Mouse (Mus musculus): ENCODE data around the gene Slc45a1.

Slc45a1 gene

GRCm38 (mm10) chr4:150656504-150656903 lies 4.5 kb upstream of the Slc45a1 start:
- DNase-seq = no peak

- peak; percentile 80 to 89 for DNase-seq
Measured at GRCm38 (mm10) chr4:150655989-150656388, 4.0 kb upstream of the Slc45a1 start.

- no peak for DNase-seq
Measured at GRCm38 (mm10) chr4:150653072-150653599, 1.2 kb upstream of the Slc45a1 start.

GRCm38 (mm10) chr4:150649327-150649726 lies 2.6 kb downstream of the Slc45a1 start:
- no peak for DNase-seq

- no peak for DNase-seq
Measured at GRCm38 (mm10) chr4:150644299-150644698, 7.7 kb downstream of the Slc45a1 start.

GRCm38 (mm10) chr4:150636635-150637034 lies 15.3 kb downstream of the Slc45a1 start:
- peak; percentile 59 to 66 for DNase-seq

- peak; percentile 82 to 88 for DNase-seq
Measured at GRCm38 (mm10) chr4:150635568-150635967, 16.4 kb downstream of the Slc45a1 start.

GRCm38 (mm10) chr4:150629266-150629665 lies 22.7 kb downstream of the Slc45a1 start:
- DNase-seq = no peak

GRCm38 (mm10) chr4:150625951-150626732 lies 25.8 kb downstream of the Slc45a1 start:
- DNase-seq = peak; percentile 63 to 78

GRCm38 (mm10) chr4:150625425-150625824 lies 26.5 kb downstream of the Slc45a1 start:
- peak; percentile 83 to 87 for DNase-seq

- DNase-seq = no peak
Measured at GRCm38 (mm10) chr4:150624933-150625332, 27.0 kb downstream of the Slc45a1 start.

- no peak for DNase-seq
Measured at GRCm38 (mm10) chr4:150624214-150624823, 27.7 kb downstream of the Slc45a1 start.

- DNase-seq = no peak
Measured at GRCm38 (mm10) chr4:150622641-150623040, 29.3 kb downstream of the Slc45a1 start.

- DNase-seq = no peak
Measured at GRCm38 (mm10) chr4:150619011-150619410, 33.0 kb downstream of the Slc45a1 start.

- no peak for DNase-seq
Measured at GRCm38 (mm10) chr4:150616841-150617240, 35.1 kb downstream of the Slc45a1 start.

GRCm38 (mm10) chr4:150616029-150616420 lies 35.9 kb downstream of the Slc45a1 start:
- DNase-seq = no peak

- no peak for DNase-seq
Measured at GRCm38 (mm10) chr4:150615251-150616028, 36.5 kb downstream of the Slc45a1 start.

GRCm38 (mm10) chr4:150613715-150614114 lies 38.3 kb downstream of the Slc45a1 start:
- no peak for DNase-seq

GRCm38 (mm10) chr4:150608670-150609069 lies 43.3 kb downstream of the Slc45a1 start:
- DNase-seq = no peak

- DNase-seq = no peak
Measured at GRCm38 (mm10) chr4:150606449-150607161, 45.4 kb downstream of the Slc45a1 start.

GRCm38 (mm10) chr4:150605804-150606203 lies 46.2 kb downstream of the Slc45a1 start:
- DNase-seq = no peak

- DNase-seq = no peak
Measured at GRCm38 (mm10) chr4:150603366-150604061, 48.5 kb downstream of the Slc45a1 start.

Data from cerebellum, adult 18-20 months (tissue).